Mouse (Mus musculus) limb, embryonic 10.5 days (tissue): ENCODE results near the gene Hsd3b7. TPM values are rescaled to one million over a fixed set of nuclear protein-coding genes. Genes with fewer than 3 reads are reported as not detected.

ENCODE experiments used
- DNase-seq: peaks from one replicate; pipeline ENCODE4 v3.0.0-alpha.2; 2017; ENCODE audit warnings: low spot score
- H3K27ac ChIP-seq: fragments of 300-500 bp; sonication (generic); 2 replicates; pipeline ENCODE4 v1.5.1; 2016; ENCODE audit warnings: mild to moderate bottlenecking
- H3K27me3 ChIP-seq: fragments of 300-500 bp; sonication (generic); 2 replicates; pipeline ENCODE4 v1.6.1; 2016; ENCODE audit warnings: low read depth, mild to moderate bottlenecking; ENCODE audit not compliant: poor library complexity, severe bottlenecking
- H3K36me3 ChIP-seq: fragments of 300-500 bp; sonication (generic); 2 replicates; pipeline ENCODE4 v1.6.1; 2016; ENCODE audit warnings: mild to moderate bottlenecking, moderate library complexity
- H3K4me1 ChIP-seq: fragments of 300-500 bp; sonication (generic); 2 replicates; pipeline ENCODE4 v1.6.1; 2016
- H3K4me3 ChIP-seq: fragments of 300-500 bp; sonication (generic); 2 replicates; pipeline ENCODE4 v1.5.1; 2016; ENCODE audit warnings: mild to moderate bottlenecking, moderate library complexity
- H3K9me3 ChIP-seq: fragments of 300-500 bp; sonication (generic); replicated peaks from 2 replicates; pipeline ENCODE4 v1.6.1; 2016; ENCODE audit warnings: mild to moderate bottlenecking
- WGBS: fragments of 180-500 bp; shearing (Covaris S2); methylation state at CpG from one replicate; pipeline ENCODE4 v1.1.7; 2016; 5-methylcytosine and 5-hydroxymethylcytosine counted together
- polyA plus RNA-seq: library from polyadenylated mRNA; unstranded; fragments of >200 nt; fragmentation: Nextera tagmentation; extraction: Ambion mirVana; gene quantifications from 2 replicates; pipeline ENCODE4 v1.2.1, GENCODE M21; 2016

Hsd3b7 gene
- polyA plus RNA-seq = 5.5 and 8.2 TPM in 2 replicates

DNA sequence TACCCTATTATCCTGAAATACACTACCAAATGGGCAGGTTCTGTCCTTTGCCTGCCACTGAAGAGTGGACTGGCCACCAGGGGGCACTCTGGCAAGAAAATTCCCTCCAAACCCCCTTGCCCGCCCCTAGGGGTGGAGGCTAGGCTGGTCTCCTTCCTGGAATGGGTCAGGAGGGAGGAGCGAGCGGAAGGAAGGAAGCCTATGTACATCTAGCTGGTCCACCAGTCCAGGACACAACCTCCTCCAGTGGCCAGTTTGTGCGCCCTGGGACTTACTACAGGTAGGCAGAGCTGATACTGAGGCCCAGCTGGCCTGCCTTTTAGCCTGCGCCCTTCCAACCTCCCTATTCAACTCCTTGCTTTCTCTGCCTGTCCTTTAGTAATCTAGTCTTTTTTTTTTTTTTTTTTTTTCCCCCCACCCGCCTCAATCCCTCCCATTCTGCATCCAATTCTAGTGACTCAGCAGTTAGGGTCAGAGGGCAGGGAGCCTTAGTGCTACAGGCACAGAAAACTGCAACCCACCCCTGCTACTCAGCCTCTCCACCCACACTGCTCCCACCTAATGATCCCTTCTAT is at the start of gene Hsd3b7:
Gene Hsd3b7, plus strand, starts transcription at position 170 of the 575 bp plus-strand sequence.
- H3K4me1 ChIP-seq = peaks cover 12% of the 10 kb centered on the region
- no peaks in the 10 kb centered on the region for H3K27me3 ChIP-seq
- 31% methylated on average over 6 of the region's 6 CpGs for WGBS
- 0 out of 2 replicates have a peak within 1 kb of the TSS, but pooled peaks have one; percentile 23 for H3K27ac ChIP-seq
- peak within 1 kb of the TSS; percentile 22; the same call in 1 of the 2 replicates for H3K4me3 ChIP-seq
- no peaks in the 10 kb centered on the region for H3K9me3 ChIP-seq
- peaks cover 87% of the 10 kb centered on the region for H3K36me3 ChIP-seq
- peak; percentile 97 for DNase-seq

DNA sequence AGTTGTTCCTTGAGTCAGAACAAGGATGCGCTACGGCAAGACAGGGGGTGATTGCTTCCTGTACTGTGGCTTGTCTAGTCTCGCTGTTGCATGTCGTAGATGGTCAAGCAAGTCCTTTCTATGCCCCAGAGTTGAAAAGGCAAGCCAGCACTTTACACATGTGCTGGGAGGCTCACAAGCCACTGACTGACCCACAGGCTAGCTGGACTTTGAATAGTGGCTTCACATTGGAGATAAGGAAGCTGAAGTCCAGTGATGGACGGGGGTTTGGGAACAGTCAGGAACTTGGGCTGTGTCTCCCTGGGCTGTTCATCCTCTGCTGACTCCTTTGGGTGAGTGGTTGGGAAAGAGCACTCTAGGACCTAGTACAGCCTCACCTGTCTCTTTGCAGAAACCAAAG is 48.8 kb upstream of the Hsd3b7 start:
- Histone ChIP-seq H3K4me3 (no peak overlapping the region), H3K27ac (no peak overlapping the region), H3K9me3 (no peaks in the 10 kb centered on the region), H3K36me3 (peaks cover 94% of the 10 kb centered on the region), H3K4me1 (peaks cover 43% of the 10 kb centered on the region), H3K27me3 (no peaks in the 10 kb centered on the region)
- no peak for DNase-seq
- 96% methylated on average over 5 of the region's 5 CpGs for WGBS

DNA sequence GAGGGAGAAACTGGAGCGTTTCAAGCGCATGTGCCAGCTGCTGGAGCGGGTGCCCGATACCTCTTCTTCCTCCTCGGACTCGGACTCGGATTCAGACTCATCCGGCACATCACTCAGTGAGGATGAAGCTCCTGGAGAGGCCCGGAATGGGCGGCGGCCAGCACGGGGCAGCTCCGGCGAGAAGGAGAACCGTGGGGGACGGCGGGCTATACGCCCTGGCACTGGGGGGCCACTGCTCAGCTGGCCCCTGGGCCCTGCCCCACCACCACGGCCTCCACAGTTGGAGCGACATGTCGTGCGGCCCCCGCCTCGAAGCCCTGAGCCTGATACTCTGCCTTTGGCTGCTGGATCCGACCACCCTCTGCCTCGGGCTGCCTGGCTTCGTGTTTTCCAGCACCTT is 48.3 kb upstream of the Hsd3b7 start:
- Histone ChIP-seq H3K36me3 (peaks cover 98% of the 10 kb centered on the region), H3K4me1 (peaks cover 42% of the 10 kb centered on the region), H3K4me3 (no peak overlapping the region), H3K27ac (no peak overlapping the region), H3K9me3 (no peaks in the 10 kb centered on the region), H3K27me3 (no peaks in the 10 kb centered on the region)
- 96% methylated on average over 27 of the region's 27 CpGs for WGBS
- no peak for DNase-seq

DNA sequence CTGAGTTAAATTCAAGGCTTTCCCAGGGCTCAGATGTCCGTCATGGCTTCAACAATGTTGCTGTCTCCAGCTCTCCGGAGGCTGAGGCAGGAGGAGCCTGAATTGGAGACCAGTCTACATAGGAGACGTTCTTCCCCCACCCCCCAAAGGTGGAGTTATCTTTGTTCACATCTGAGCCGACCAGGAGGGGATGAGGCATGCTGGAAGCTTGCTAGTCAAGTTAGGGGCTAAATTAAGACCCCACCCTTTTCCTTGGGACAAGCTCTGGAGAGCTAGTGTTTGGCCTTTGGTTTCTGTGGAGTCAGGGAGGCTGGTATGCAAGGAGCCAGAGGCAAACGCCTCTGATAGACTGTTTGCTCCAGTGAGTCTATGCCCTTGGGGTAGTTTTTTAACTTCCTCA is 47.2 kb upstream of the Hsd3b7 start:
- 87% methylated on average over 5 of the region's 5 CpGs for WGBS
- no peak overlapping the region for H3K27ac ChIP-seq
- H3K36me3 ChIP-seq = peaks cover 100% of the 10 kb centered on the region
- H3K4me3 ChIP-seq = no peak overlapping the region
- no peaks in the 10 kb centered on the region for H3K9me3 ChIP-seq
- H3K4me1 ChIP-seq = peaks cover 31% of the 10 kb centered on the region
- DNase-seq = no peak
- no peaks in the 10 kb centered on the region for H3K27me3 ChIP-seq

DNA sequence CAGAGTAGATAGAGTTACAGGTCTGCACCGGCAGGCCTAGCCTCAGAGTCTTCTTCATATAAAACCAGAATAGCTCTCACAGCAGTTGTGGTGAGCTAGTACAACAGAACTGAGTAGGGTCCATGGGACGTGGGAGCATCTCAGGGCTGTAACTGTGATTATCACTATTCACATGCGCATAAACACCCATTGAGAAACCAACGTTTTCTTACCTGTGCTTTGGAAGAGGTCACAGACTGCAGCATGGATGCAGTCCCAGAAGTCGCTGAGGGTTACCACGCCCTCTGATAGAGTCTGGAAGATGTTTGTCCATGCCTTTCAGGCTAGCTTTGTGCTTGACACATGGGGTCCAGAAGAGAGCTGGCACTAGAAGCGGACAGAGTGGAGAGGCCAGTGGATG is 46.7 kb upstream of the Hsd3b7 start:
- Histone ChIP-seq H3K9me3 (no peaks in the 10 kb centered on the region), H3K4me1 (peaks cover 26% of the 10 kb centered on the region), H3K36me3 (peaks cover 100% of the 10 kb centered on the region), H3K27me3 (no peaks in the 10 kb centered on the region), H3K4me3 (no peak overlapping the region), H3K27ac (no peak overlapping the region)
- WGBS = 89% methylated on average over 7 of the region's 7 CpGs
- DNase-seq = no peak

DNA sequence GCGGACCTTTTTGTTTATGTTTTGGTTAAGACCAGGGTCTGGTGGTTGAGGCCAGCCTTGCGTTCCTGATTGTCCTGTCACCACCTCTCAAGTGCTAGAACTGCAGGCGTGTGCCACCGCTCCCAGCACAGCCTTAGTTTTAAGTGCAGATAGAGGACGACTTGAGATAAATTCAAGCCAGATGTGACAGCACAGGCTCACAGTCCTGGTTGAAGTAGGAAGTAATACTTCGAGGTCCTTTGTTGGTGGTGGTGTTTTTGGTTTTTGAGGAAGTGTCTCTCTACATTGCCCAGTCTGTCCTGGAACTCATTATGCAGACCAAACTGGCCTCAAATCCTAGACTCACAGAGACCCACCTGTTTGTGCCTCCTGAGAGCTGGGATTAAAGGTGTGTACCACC is 40.7 kb upstream of the Hsd3b7 start:
- 26% methylated on average over 6 of the region's 6 CpGs for WGBS
- DNase-seq = no peak
- Histone ChIP-seq H3K36me3 (peaks cover 97% of the 10 kb centered on the region), H3K27me3 (no peaks in the 10 kb centered on the region), H3K27ac (no peak overlapping the region), H3K4me1 (peaks cover 32% of the 10 kb centered on the region), H3K4me3 (no peak overlapping the region), H3K9me3 (no peaks in the 10 kb centered on the region)

DNA sequence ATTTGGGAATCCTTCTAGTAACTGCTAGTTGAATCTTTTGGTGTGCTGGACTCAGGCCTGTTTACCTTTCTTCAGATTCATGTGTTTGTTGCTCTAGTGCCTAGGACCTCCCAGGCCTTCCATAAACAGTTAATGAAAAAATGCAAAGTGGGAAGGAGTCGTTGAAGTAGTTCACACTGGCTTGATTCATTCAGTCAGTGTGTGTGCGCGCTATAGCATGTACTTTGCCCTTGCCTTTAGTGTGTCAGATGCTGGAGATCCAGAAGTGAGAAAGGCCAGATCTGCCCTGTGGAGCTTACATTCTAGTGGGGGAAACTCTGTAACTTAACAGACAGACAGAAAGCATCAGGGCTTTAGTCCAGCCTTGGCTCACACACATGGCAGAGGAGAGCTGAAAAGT is 39.9 kb upstream of the Hsd3b7 start:
- no peaks in the 10 kb centered on the region for H3K27me3 ChIP-seq
- no peak overlapping the region for H3K27ac ChIP-seq
- peaks cover 32% of the 10 kb centered on the region for H3K4me1 ChIP-seq
- H3K36me3 ChIP-seq = peaks cover 97% of the 10 kb centered on the region
- no peaks in the 10 kb centered on the region for H3K9me3 ChIP-seq
- no peak overlapping the region for H3K4me3 ChIP-seq
- WGBS = 88% methylated on average over 3 of the region's 3 CpGs
- no peak for DNase-seq

DNA sequence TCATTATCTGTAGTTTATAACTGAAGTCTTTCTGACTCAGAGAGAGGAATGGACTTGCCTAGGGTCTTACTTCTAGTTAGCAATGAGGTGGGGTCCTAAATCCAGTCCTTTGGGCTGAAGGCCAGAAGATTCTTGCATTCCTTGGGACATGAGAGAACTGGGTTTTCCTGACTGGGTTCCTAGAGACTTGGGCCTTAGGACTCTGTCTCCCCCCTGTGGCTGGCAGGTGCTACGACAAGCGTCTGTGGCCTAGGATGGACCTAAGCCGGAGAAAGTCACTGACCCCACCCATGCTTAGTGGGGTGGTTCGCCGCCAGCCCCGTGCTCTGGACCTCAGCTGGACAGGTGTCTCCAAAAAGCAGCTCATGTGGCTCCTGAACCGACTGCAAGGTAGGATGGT is 39.4 kb upstream of the Hsd3b7 start:
- H3K36me3 ChIP-seq = peaks cover 97% of the 10 kb centered on the region
- H3K4me3 ChIP-seq = no peak overlapping the region
- no peaks in the 10 kb centered on the region for H3K27me3 ChIP-seq
- no peak overlapping the region for H3K27ac ChIP-seq
- 59% methylated on average over 7 of the region's 7 CpGs for WGBS
- no peaks in the 10 kb centered on the region for H3K9me3 ChIP-seq
- DNase-seq = peak; percentile 77
- H3K4me1 ChIP-seq = peaks cover 28% of the 10 kb centered on the region

DNA sequence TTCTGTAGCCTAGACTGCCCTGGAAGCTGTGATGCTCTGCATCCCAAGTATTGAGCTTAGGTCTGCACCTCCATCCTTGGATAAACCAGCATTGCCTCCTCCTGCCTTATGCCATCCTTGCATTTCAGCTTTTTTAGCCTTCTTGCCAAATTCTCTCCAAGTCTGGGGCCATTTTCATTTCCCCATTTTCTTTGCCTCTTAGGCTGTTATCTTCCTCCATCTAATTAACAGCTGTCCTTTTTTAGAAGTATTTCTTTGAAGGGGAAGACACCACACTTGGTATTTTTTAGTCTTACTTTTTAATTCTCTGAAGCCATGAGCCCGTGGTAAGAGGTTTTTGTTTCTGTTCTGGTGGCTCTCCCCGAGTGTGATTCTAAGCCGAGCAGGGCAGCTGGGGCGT is 36.8 kb upstream of the Hsd3b7 start:
- no peak for DNase-seq
- no peak overlapping the region for H3K27ac ChIP-seq
- H3K4me1 ChIP-seq = peaks cover 30% of the 10 kb centered on the region
- H3K36me3 ChIP-seq = peaks cover 97% of the 10 kb centered on the region
- H3K27me3 ChIP-seq = no peaks in the 10 kb centered on the region
- no peaks in the 10 kb centered on the region for H3K9me3 ChIP-seq
- 90% methylated on average over 4 of the region's 4 CpGs for WGBS
- no peak overlapping the region for H3K4me3 ChIP-seq

DNA sequence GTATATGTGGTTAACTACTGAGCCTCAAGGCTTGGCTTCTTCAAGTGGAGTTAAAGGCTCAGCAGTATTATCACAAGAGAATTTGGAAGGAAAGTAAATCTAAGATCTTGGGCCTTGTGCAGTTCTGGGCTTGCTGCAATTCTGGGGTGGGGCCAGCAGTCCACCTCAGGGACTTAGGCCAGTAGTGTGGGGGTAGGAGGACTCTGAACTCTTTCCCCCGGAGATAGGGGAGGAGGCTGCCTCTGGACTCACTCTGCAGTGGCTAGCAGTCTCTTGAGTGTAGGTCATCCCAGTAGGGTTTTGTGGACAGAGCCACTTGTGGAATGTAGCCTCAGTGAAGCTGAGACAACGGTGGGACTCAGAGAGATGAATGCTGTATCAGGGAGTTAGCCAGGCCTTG is 34.6 kb upstream of the Hsd3b7 start:
- DNase-seq = no peak
- Histone ChIP-seq H3K9me3 (no peaks in the 10 kb centered on the region), H3K27me3 (no peaks in the 10 kb centered on the region), H3K4me3 (no peak overlapping the region), H3K27ac (no peak overlapping the region), H3K4me1 (peaks cover 32% of the 10 kb centered on the region), H3K36me3 (peaks cover 79% of the 10 kb centered on the region)
- WGBS = 95% methylated on average over 2 of the region's 2 CpGs

DNA sequence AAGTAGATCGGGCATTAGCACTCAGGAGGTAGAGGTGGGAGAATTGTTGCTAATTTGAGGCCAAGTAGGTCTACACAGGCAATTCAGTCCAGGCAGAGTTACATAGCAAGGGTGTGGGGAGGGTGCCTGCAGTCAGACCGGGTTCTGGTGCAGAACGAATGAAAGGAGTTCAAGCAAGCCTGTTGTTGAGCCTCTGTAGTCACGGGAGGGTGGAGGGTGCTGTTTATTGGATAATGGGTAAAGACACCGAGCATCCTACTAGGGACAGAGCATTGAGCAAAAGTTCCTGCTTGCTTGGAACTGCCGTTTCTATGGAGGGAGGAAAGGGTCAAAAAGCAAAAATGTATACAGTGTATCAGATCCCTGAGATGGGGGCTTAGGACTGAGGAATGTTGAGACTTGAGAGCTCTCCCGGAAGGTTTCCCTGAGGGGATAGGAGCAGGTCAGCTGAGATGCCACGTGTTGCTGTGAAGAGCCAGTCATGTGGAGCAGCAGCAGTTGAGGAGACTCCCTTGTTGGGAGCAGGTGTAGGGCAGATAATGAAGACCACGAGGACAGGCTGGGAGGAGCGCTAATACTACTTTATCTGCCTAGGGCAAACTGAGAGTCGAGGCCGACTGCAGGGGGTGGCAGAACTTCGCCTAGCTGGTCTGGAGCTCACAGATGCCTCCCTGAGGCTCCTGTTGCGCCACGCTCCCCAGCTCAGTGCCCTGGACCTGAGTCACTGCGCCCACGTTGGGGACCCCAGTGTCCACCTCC is 33.4 kb upstream of the Hsd3b7 start:
- Histone ChIP-seq H3K36me3 (peaks cover 66% of the 10 kb centered on the region), H3K4me1 (peaks cover 39% of the 10 kb centered on the region), H3K27ac (no peak overlapping the region), H3K27me3 (no peaks in the 10 kb centered on the region), H3K4me3 (no peak overlapping the region), H3K9me3 (no peaks in the 10 kb centered on the region)
- DNase-seq = no peak
- 84% methylated on average over 17 of the region's 17 CpGs for WGBS

DNA sequence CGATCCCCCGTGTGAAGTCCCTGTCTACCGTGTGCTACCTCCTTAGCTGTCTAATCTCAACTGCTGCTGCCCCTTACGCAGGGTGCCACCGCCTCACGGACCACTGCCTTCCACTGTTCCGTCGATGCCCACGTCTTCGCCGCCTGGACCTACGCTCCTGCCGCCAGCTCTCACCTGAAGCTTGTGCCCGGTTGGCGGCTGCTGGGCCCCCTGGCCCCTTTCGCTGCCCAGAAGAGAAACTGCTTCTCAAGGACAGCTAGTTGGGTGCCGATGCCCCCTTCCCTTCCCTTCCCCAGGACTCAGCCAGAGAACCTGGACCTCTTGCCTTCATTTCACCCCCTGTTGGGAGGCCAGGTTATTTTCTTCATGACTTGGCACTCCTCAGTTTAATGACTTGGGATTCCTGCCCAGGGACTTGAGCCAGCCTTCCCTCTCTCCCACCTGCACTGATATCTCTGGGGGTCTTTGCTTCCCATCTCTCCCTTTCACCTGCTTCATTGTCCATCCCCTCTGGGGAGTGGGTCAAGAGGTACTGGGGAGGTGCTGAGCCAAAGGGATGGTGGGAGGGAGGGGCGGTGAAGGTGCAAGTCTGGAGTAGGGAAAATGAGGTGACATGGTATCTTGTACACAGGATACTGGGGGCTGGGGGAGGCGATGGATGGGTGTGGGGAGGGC is 32.6 kb upstream of the Hsd3b7 start:
- Histone ChIP-seq H3K4me3 (peak overlapping the region; percentile 76; the same call in 1 of the 2 replicates), H3K36me3 (peaks cover 58% of the 10 kb centered on the region)
- WGBS = 93% methylated on average over 19 of the region's 19 CpGs

More for the DNA sequence above, 32.6 kb upstream of the Hsd3b7 start:
- DNase-seq = no peak
- peak overlapping the region; percentile 95; the same call in 1 of the 2 replicates for H3K27ac ChIP-seq
- H3K9me3 ChIP-seq = no peaks in the 10 kb centered on the region
- H3K4me1 ChIP-seq = peaks cover 39% of the 10 kb centered on the region
- H3K27me3 ChIP-seq = no peaks in the 10 kb centered on the region
